Mouse (Mus musculus): ENCODE data around the gene Matn4.

The Matn4 gene

GRCm38 (mm10) chr2:164407708-164408107 lies 2.7 kb upstream of the Matn4 start:
- DNase-seq, result peak; percentile 41

DNA sequence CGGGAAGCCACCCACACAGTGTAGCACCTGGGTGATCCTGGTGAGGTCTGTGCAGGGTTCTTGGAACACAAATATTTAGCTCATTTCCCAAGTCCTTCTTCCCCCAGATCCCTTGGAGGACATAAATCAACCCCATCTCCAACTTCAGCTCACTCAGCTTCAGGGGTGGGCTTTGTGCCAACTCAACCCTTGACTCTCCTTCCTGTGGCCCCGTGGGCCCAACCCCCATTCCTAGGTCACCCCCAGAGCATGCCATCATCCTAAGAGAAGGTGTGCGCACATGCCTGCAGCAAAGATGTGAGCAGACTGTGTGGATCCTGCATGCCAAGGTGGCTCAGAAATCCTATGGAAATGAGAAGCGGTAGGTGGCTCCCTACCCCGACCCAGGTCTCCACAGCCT lies 559 bp upstream of the Matn4 start:
- DNase-seq, result no peak

DNA sequence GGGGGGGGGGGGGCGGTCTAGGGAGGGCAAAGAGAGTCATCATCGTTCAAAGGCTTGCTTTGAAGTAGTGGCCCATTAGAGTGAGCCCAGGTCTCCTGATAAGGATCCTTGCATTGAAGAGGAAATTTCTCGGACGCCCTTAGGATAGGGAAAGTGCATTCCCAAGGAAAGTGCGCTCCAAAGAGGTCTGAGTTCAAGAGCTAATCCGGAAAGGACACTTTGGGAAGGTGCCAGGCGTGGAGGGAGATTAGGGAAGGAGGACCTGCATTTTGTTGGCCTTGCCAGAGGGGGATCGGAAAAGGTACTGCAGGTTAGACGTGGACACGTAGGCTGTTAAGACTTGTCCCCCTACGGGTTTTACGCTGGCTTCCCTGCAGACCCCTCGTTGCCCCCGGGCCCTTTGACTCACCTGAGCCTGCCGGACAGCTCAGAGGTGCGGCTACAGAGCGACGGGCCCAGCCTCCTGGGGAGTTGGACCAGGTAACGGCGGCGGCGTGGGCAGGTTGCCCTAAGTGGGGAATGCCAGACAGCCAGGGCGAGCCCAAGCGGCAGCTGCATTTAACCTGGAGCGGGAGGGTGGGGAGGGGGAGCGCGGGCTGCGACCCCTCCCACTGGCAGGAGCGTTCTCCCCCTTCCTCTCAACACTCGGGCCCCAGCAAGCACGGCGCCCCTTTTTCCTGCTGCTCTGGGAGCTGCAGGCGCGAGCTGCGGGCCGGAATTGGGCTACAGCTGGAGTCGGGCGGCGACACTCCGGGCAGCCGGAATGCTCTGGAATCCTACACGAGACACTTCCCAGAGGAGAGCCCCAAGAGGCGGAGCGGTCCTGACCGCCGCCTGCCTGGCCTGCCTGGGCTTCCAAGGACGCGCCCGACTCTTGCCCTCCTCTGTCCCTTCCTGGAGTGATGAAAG lies 624 bp downstream of the Matn4 start:
- no peak for DNase-seq

- DNase-seq, result no peak
Measured at GRCm38 (mm10) chr2:164403396-164404081, 1.4 kb downstream of the Matn4 start.

DNA sequence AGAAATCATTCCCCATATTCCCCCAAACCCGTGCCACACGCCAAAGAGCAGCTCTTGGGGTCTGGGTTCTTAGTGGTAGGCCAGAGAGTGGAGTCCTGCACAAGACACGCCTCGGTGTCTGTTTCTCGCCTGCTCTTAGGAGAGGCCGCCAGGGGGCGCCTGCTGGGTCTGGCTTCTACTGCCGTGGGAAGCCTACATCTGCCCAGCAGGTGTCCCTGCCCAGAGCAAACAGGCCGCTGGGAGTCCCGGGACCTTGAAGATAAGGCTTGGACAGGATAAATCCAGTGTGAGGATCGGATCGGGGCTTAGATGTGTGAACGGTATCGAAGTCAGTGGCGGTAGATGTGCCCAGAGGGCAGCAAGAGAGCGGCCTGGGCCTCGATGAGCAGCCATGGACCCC lies 2.1 kb downstream of the Matn4 start, which contains the start of gene Rbpjl:
Rbpjl (plus strand) TSS at position 236 of the 400 bp plus-strand sequence.
- DNase-seq, result peak; percentile 24

- no peak for DNase-seq
Measured at GRCm38 (mm10) chr2:164396911-164397310, 8.0 kb downstream of the Matn4 start.

GRCm38 (mm10) chr2:164396076-164396475 lies 8.9 kb downstream of the Matn4 start:
- no peak for DNase-seq

DNA sequence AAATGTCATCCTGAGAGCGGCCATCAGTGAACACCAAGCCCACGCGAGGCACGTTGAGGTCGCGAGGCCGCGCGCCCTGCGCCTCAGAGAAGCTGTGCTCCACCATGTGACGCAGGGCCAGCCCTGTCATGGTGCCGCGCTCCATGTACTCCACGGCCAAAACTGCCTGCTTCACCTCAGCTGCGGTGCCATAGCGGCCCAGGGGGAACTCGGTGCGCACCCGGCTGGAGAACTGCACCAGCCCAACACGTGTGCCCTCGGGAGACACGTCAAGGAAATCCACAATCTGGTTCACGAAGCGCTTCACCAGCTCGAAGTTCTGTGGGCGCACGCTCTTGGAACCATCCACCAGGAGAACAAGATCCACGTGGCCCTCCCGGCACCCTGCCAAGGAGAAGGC lies 11.8 kb downstream of the Matn4 start:
- DNase-seq, result no peak

DNA sequence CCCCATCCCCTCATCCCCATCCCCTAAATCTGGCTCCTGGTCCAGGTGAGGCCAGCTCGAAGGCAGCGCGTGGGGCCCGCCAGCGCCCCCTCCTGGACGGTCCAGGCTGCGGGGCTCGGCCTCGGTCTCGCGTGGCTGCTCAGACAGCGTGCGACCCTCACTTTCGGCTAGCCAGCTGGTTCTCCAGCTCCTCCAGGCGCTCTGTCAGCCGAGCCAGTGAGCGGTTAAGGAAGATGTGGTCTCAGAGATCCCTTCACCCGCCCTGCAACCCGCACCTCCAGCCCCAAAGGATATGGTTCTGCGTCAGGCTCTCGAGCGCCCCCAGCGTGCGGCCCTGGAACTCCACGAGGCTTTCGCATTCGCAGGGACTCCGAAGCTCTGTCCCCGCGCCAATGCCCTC lies 15.5 kb downstream of the Matn4 start:
- DNase-seq, result peak; percentile 72

DNA sequence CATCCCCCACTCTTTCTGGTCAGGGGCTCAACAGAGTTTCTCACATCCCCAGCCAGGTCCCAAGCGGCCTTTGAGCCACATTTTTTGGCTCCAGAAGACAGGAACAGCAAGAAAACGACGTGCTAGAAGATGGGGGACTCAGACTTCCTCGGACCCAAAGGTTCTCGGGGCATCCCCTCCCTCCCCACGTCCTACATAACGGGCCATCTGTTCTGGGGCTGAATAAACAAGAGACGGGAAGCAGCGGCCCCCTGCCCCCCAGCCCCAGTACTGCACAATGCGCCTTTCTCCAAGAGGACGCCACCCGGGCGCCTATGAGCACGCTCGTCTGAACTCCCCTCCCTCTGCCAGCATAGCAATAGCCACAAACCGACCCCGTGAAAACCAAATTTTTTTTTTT lies 15.9 kb downstream of the Matn4 start, which contains the start of gene Slpi:
Slpi (minus strand) TSS at position 76 of the 400 bp plus-strand sequence.
- DNase-seq, result peak; percentile 25

DNA sequence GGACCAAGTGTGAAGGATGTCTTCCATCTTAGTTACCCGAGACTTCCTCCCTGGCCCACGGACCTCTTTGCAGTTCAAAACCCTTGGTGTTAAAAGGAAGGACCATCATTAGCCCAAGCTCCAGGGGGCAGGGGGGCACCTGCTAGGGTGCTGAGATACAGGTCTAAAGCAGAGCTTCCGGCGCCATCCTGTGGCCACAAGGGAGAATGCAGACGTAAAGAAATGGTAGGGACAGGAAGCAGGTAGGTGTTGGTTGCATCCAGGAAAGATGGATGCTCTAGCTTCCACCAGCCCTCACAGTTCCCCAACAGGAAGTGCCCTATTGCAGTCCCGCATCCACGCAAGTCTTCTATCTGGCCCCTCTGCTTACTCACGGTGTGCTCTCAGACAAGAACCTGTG lies 18.0 kb downstream of the Matn4 start:
- peak; percentile 16 for DNase-seq

- no peak for DNase-seq
Measured at GRCm38 (mm10) chr2:164385927-164386763, 18.8 kb downstream of the Matn4 start.

DNA sequence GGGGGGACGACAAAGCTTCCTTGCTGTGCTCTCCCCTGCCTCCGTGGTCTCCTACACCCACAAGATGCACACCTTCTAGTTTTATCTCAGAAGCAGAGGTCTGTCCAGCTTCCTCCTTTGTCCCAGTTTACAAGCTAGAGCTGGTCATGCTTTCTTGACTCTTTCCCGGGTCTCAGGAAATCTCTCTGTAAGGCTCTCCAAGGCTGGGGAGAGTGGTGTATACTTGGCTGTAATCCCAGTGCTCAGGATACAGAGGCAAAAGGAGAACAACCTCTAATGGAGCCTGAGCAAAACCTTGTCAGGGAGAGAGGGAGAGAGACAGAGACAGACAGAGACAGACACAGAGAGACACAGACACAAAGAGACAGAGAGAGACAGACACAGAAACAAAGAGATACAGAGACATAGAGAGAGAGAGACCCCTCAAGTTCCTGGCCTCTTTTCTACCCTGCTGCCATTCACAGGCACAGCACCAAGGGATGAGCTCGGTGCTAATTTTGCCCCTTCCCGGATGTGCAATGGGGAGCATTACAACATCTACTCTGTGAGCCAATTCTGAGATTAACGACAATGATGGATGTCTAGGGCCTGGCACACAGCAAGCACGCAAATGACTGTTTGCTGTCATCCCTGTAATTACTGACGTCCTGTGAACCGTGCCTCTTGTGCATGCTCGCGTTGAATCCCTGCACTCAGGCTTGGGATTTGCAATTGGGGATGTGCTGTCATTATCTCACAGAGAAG lies 21.1 kb downstream of the Matn4 start:
- DNase-seq, result no peak

DNA sequence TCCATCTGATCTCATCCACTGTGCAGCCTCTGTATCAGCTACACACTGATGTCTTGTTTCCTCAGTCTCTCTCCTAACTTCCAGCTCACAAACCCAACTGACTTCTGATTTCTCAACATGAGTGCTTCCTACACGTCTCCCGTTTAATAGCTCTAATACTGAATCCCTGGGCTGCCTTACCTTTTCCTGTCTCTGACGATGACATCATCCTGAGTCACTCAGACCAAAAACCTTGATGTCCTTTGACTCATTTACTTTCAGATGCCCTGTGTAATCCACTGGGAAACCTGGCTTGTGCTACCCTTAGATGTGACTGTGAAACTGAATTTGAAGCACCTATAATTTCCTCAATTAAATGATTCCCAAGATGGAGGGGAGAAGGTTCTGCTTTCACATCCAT lies 22.0 kb downstream of the Matn4 start:
- DNase-seq, result no peak

GRCm38 (mm10) chr2:164381726-164382125 lies 23.2 kb downstream of the Matn4 start:
- no peak for DNase-seq

DNA sequence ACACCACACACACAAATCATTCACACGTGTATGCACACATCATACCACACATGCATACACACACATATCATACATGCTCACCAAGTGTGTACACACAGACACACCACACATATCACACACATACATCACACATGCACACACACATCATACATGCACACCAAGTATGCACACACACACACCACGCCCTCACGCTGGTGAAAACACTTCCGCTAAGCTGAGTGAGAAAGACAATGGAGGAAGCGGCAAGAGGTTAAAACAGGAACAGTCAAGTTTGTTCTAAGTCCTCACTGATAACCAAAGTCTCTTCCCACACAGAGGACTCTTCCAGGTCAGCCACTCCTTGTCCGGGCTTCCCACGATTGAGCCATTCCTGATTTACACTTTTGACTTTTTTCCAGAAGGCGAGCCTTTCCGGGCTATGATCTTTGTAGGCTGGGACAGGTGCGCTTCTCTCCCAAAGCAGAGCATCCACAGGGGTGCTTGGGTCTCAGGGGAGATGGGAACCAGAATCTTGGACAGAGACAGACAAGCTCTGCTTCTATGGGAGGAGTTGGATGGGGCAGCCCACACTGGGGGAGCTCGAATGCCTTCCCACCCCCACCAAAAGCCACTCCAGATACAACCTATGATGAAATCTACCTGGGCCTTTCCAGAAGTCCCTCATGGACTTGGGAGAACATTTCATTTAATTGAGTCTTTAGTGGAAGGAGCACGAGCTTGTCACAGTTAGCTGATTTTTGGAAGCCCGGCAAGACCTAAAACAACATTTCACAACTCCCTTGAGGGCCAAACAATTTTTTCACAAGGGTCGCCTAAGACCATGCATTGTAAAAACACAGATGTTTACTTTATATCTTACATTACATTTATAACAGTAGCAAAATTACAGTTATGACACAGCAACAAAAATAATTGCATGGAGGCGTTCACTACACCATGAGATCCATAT lies 27.2 kb downstream of the Matn4 start:
- DNase-seq, result no peak

- DNase-seq, result no peak
Measured at GRCm38 (mm10) chr2:164373187-164373586, 31.8 kb downstream of the Matn4 start.

DNA sequence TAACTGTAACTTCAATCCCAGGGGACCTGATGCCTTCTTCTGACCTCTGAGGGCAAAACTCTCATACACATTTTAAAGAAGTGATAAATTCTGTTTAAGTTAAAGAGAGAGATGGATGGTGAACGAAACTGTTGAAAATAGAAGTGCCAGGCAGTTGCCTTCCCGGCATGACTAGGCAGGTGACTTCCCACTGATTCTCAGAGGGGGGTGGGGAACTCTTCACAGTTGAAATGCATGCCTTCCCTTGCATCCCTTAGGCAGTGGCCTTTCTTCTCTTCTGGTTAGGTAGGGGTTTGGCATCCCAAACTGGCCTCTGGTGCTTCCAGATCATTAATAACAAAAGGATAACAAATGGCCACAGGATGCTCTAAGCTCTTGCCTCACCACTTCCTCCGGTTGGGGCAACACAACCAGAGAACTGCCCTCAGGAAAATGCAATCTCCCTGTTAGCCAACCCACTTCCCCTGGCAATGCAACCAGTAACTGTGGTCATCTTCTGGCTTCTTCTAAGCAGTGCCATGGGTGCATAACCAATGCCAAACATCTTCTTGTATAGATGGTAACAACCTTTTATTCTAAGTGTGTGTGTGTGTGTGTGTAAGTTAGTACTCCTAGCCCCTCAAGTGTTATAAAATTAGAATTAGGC lies 32.4 kb downstream of the Matn4 start:
- DNase-seq, result no peak

- DNase-seq, result no peak
Measured at GRCm38 (mm10) chr2:164371371-164371770, 33.6 kb downstream of the Matn4 start.

DNA sequence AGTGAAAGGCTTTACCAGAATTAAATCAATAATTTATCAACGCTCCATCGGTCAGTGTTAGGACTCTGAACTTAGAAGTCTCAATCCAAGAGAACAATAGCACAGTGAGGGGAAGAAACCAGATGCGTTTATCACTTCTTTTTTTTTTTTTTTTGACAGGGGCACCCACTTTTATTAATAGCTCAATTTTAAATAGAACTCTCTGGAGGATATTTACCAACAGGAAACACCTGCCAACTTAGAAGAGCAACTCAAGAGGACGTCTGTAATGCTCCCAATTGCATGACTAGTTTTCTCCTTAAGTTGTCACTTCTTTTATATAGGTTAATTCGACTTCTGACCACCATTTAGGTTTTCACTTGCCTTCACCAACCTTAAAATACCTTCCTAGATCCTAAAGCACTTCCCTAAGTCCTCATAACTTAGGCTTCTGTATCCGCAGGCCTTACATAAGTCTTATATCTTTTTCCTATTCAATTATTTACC lies 36.3 kb downstream of the Matn4 start:
- DNase-seq, result no peak

Measured in cerebellum, adult 11-12 months (tissue).